Mouse (Mus musculus) CD4-positive, CD25-positive, alpha-beta regulatory T cell, adult 2 months (primary cell): ENCODE measurements at regions not wholly inside any gene's neighbourhood (a gene's known extent, or its start where the extent isn't known, plus 50 kb on each side); places are given as distances from the start of the nearest gene placed in this dataset.

Experiments used
- DNase-seq: peaks from one replicate; pipeline ENCODE4 v3.0.0-alpha.2; 2012; ENCODE audit warnings: low read depth, low spot score

DNA sequence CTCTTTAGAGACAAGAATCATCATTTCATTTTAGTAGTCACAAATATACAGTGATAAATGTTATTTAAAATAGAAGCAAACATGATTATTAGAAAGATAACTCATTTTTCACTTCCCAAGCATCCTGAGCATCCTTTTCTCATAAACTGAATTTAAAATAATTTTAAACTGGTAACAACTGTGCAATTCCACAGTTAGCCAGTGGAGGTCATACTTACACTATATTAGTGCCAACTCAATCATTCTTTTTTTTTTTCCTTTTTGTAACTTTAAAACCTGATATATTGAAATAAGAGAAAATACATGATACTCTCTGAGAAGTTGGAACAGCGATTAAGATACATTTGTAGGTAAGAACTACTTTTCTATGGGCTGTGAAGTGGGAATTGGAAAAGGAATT, 113.2 kb upstream of the Gm17509 start:
- peak; percentile 14 for DNase-seq

GRCm38 (mm10) chr13:117334539-117334938, 113.7 kb upstream of the Gm17509 start:
- DNase-seq = no peak

- DNase-seq = no peak
Observed at GRCm38 (mm10) chr13:117381086-117381595, 160.3 kb upstream of the Gm17509 start.

DNA sequence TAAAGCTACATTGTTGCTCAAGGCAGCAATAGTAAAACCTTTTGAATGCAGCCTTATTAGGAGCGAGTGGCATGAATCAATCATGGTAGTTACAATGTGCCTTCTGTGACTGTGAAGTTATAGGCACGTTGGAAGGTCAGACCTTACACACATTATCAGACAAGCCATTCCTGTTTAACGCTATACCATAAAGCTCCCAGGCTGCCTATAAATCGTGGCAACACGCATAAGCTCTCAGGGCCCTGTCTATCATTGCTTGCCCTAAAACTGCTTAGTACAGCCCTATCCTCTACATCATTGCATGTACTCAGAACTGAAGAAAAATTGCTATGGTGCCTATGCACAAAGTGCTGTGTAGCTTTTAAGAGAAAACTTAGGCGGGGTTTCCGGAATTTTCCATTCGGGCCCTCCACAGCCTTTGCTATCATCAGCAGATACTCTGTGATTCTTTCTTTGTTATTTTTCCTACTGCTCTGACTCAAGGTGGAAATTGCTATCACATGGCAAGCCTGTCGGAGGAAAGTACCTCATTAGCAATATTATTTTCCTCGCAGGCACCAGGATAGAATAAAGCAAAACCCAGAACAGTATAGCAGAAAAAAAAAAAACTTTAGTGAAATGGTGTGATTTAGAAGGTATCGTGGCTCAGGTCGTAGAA, 162.7 kb upstream of the Gm17509 start:
- DNase-seq = no peak

DNA sequence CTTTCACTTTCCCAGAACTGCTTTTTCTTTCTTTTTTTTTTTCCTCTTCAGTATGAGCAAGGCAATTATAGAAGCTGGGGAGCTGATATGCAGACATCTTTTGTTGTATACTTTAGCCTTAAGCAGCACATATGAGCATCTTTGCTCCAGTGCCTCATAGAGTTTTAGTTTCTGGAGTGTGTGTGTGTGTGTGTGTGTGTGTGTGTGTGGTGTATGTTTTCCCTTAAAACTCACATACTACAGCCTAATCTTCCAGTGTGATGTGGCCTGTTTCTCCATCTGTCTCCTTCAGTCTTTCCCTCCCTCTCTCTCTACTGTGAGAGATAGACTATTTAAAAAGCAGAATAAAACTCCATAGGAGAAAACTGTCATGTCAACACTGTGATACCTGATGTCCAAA, 169.4 kb upstream of the Gm17509 start:
- no peak for DNase-seq

GRCm38 (mm10) chr13:117393488-117393887, 172.6 kb upstream of the Gm17509 start:
- DNase-seq = no peak

DNA sequence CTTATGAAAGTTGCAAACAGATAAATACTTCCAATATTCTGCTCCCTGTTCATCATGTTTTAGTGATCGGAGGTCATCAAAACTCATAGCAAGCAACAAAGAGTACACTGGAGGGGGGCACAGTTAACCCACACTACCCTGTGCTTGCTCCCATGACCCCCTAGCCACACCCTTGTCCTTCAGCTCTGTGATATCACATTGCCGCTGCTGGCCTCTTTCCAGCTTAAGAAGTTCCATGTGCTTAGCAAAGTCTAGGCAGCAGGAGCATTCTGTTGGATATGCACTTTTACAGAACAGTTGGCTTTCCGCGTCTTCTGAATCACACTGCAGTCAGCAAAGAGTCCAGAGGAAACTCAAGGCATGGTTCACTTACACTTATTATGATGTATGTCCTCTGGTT, 180.4 kb upstream of the Gm17509 start:
- DNase-seq = no peak

GRCm38 (mm10) chr13:117409940-117410339, 189.1 kb upstream of the Gm17509 start:
- no peak for DNase-seq

DNA sequence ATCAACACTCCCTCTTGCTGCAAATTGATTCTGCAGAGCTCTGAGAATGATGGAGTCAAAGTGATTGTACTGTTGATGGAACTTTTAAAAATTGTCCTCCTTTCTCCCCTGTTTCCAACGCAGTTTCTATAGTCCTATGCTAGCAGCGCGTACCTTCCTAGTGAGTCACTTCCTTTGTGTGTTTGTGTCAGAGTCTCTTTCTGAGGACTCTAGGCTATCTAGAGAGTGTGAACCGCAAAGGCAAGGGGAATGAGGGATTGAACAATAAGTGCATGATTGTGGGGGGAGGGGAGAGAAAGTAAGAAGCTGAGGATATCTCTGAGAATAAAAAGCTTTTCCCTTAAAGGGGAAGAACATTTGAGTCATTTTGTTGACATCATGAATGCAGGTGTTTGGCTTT, 188.5 kb upstream of the Hcn1 start:
- no peak for DNase-seq

DNA sequence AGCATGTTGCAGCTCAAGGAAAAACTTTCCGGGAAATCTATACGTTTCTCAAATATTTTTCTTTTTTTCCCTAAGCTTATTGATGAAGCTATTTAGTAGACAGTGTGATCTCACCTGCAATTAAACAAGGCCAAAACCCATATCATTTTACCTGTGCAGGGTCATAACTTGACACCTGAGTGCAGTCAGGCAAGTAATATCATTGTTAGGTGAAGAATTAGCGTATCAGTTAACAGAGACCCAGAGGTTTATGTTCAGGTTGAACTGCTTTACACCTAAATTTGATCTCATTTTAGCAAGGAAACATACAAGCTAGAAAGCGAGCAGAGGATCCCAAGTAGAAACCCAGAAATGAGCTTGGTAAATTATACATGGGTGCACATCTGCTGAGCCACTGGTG, 178.6 kb upstream of the Hcn1 start:
- DNase-seq = no peak

GRCm38 (mm10) chr13:117425015-117425414, 177.1 kb upstream of the Hcn1 start:
- no peak for DNase-seq

- no peak for DNase-seq
Observed at GRCm38 (mm10) chr13:117467407-117467806, 134.7 kb upstream of the Hcn1 start.

GRCm38 (mm10) chr13:117472726-117473125, 129.4 kb upstream of the Hcn1 start:
- no peak for DNase-seq

- no peak for DNase-seq
Observed at GRCm38 (mm10) chr13:117482624-117483023, 119.5 kb upstream of the Hcn1 start.

- DNase-seq = no peak
Observed at GRCm38 (mm10) chr13:117508746-117509145, 93.4 kb upstream of the Hcn1 start.

DNA sequence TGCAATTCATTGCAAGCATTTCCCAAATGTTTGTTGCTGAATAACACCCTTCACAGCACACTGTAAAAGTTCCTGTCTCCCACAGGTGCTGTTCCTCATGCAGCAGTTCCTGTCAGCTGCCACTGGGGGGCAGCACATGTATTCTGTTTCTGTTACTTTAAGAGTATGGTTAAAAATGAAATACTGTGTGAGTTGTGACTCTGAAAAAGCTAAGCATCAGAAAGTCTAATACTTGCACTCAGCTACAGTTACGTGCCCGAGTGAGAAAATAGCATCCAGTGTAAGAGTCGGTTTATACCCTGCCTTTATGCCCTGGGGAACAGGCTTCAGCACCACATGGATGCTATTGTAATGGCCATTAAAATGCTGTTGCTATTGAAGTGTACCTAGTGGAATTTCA, 52.0 kb upstream of the Hcn1 start:
- DNase-seq = peak; percentile 36
